Mouse (Mus musculus) olfactory bulb, adult 2 months (tissue): ENCODE measurements at regions not wholly inside any gene's neighbourhood (a gene's known extent, or its start where the extent isn't known, plus 50 kb on each side); places are given as distances from the start of the nearest gene placed in this dataset.

Source experiments
- H3K27ac ChIP-seq: fragments of 200-500 bp; 2 replicates; pipeline ENCODE4 v1.5.1; 2012; ENCODE audit warnings: low read depth, low read length; ENCODE audit not compliant: insufficient read depth
- H3K4me1 ChIP-seq: fragments of 200-500 bp; 2 replicates; pipeline ENCODE4 v1.6.1; 2012; ENCODE audit warnings: low read length; ENCODE audit not compliant: control insufficient read depth, insufficient read depth
- H3K4me3 ChIP-seq: fragments of 200-500 bp; 2 replicates; pipeline ENCODE4 v1.5.1; 2012; ENCODE audit warnings: mild to moderate bottlenecking, low read depth, low read length, moderate library complexity; ENCODE audit not compliant: insufficient read depth
- CTCF ChIP-seq: fragments of 200-500 bp; IDR thresholded peaks from 2 replicates; pipeline ENCODE4 v1.5.1; 2012; ENCODE audit warnings: low read depth, mild to moderate bottlenecking, low read length, moderate library complexity; ENCODE audit not compliant: insufficient read depth
- POLR2A ChIP-seq: fragments of 200-500 bp; IDR thresholded peaks from 2 replicates; pipeline ENCODE4 v1.6.1; 2012; ENCODE audit warnings: mild to moderate bottlenecking, low read depth, low read length, moderate library complexity; ENCODE audit not compliant: insufficient read depth
- WGBS: fragments of 180-500 bp; shearing (Covaris S2); methylation state at CpG from one replicate; pipeline ENCODE4 v1.1.7; 2018; 5-methylcytosine and 5-hydroxymethylcytosine counted together

- Histone ChIP-seq H3K4me1 (peaks cover 7% of the 10 kb centered on the region), H3K27ac (0 out of 2 replicates have a peak overlapping the region, but pooled peaks have one; percentile 21), H3K4me3 (no peak overlapping the region)
- 54% methylated on average over 13 of the region's 13 CpGs for WGBS
- TF ChIP-seq POLR2A (no peak), CTCF (no peak)
Measured at GRCm38 (mm10) chr12:107093326-107093725, 395.1 kb upstream of the 3110018I06Rik start.

- TF ChIP-seq POLR2A: no peak
- no peak for TF ChIP-seq CTCF
- WGBS: 39% methylated on average over 6 of the region's 6 CpGs
- Histone ChIP-seq H3K4me1 (peaks cover 10% of the 10 kb centered on the region), H3K27ac (no peak overlapping the region), H3K4me3 (no peak overlapping the region)
Measured at GRCm38 (mm10) chr12:107095409-107095808, 393.0 kb upstream of the 3110018I06Rik start.

- WGBS: 67% methylated on average over 8 of the region's 8 CpGs
- no peak overlapping the region for H3K4me3 ChIP-seq
- TF ChIP-seq POLR2A: no peak
- no peak for TF ChIP-seq CTCF
- no peak overlapping the region for H3K27ac ChIP-seq
- H3K4me1 ChIP-seq: peaks cover 5% of the 10 kb centered on the region; the same call in 1 of the 2 replicates
Measured at GRCm38 (mm10) chr12:107104570-107104969, 383.9 kb upstream of the 3110018I06Rik start.

DNA sequence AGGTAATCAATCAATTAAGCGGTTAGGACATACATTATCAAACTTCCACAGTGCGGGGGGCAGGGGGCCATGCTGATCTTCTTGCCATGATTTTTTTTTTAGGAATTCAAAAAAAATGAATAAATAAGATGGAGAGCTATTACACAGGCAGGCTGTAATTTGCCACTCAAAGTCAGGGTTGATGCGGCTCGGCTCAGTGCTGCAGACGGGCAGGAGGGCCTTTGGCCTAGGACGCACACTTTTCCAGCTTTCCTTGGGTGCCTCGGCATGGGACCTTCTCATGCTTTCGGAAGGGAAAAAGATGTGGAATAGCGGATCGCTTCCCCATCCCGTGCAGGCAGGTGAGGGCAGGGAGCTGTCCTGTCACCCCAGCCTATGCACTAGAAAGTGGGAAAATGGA, 383.4 kb upstream of the 3110018I06Rik start:
- H3K4me1 ChIP-seq: peaks cover 5% of the 10 kb centered on the region; the same call in 1 of the 2 replicates
- 78% methylated on average over 11 of the region's 11 CpGs for WGBS
- no peak overlapping the region for H3K27ac ChIP-seq
- no peak overlapping the region for H3K4me3 ChIP-seq
- TF ChIP-seq CTCF: no peak
- no peak for TF ChIP-seq POLR2A

DNA sequence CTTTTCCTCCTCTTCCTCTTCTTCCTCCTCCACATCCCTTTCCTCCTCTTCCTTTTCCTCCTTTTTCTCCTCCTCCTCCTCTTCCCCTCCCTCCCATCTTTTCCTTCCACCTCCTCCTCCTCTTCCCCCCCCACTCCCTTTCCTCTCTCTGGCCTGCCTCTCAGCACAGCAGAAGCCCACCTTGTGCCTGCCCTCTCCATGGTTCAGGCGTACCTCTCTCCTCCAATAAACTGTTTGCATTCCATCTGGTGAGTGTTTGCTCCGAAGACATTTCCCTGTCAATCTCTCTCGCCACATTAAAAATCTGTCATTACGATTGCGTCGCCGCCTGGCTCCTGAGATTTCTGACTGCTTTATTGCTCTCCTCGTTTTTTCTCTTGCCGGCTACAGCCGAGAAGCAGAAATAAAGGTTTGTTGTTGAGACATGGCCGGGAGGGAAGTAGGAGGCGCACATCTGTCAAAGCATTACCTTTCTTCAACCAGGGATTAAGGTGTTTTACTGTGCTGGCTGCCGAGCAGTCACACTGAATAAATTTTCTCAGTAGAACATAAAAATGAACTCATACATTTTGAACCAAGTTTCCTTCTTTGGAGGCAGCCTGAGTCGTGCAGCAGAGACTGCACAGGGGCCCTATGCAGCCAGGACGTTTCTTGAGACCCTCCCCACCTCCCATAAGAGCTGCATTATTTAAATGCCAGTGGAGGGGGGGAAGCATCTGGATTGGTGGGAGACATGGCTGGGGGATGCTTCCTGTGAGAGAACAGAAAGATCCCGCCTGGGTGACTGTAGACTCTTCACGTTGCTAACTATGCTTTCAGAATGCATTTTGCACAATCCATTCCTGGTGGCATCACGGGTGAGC, 376.3 kb upstream of the 3110018I06Rik start:
- Histone ChIP-seq H3K4me1 (no peaks in the 10 kb centered on the region), H3K4me3 (no peak overlapping the region), H3K27ac (no peak overlapping the region)
- TF ChIP-seq CTCF (no peak), POLR2A (no peak)
- 62% methylated on average over 18 of the region's 18 CpGs for WGBS

DNA sequence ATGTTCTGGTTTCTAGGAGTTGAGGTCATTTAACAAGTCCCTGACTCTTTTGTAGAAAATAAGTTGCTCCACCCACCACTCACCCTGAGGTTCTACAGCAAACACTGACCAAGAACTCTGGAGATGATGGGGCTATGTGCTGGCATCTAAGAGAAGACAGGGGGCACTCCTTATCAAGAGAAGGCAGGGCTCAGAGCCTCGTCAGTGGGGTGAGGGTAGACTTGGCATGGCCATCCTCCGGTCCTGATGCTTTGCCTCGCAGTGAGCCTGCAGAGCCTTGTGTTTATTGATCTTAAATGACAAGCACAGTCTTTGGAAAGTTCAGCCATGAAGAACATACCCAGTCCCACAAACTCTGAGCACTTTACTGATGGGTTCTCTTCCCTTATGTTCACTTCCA, 370.1 kb upstream of the 3110018I06Rik start:
- 86% methylated on average over 3 of the region's 3 CpGs for WGBS
- TF ChIP-seq POLR2A: no peak
- TF ChIP-seq CTCF: no peak
- Histone ChIP-seq H3K4me3 (no peak overlapping the region), H3K27ac (no peak overlapping the region), H3K4me1 (no peaks in the 10 kb centered on the region)

- WGBS: 81% methylated on average over 10 of the region's 10 CpGs
- Histone ChIP-seq H3K4me3 (no peak overlapping the region), H3K27ac (no peak overlapping the region), H3K4me1 (no peaks in the 10 kb centered on the region)
- no peak for TF ChIP-seq CTCF
- no peak for TF ChIP-seq POLR2A
Measured at GRCm38 (mm10) chr12:107119076-107119475, 369.4 kb upstream of the 3110018I06Rik start.

DNA sequence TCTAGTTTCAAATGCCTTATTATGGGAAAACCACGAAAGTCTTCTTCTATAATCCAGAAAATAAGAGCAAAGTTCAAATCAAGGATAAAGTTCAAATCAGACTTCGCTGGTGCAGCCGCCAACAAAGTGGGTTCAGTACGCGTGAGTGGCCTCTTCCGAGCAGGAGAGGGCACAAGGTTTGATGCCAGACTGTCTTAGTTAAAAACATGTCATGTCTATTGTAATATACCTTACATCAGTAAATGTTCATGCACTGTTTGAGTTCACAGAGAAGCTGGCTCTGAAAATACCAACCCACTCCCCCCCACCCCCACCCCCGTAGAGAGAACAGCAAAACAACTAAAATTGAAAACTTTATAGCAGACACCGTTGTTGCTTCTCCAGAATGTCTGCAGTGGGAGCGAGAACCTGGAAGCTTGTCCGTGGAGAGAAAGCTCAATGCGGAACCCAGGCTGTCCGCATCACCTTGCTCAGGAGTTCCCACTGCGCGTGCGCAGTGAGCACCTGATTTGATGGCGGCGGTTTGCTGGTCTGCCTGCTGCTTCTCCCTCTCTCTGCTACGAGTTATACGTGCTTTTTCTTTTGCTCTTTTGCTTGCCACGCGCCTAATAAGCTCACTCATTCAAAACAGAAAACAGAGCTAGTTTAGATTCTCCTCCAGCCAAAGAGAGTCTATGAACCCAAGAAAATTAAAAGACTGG, 367.8 kb upstream of the 3110018I06Rik start:
- 90% methylated on average over 21 of the region's 21 CpGs for WGBS
- Histone ChIP-seq H3K4me1 (no peaks in the 10 kb centered on the region), H3K27ac (no peak overlapping the region), H3K4me3 (no peak overlapping the region)
- no peak for TF ChIP-seq POLR2A
- no peak for TF ChIP-seq CTCF

GRCm38 (mm10) chr12:107121990-107122389, 366.4 kb upstream of the 3110018I06Rik start:
- no peak overlapping the region for H3K4me3 ChIP-seq
- H3K4me1 ChIP-seq: no peaks in the 10 kb centered on the region
- 64% methylated on average over 4 of the region's 4 CpGs for WGBS
- no peak overlapping the region for H3K27ac ChIP-seq
- TF ChIP-seq POLR2A (no peak), CTCF (no peak)
